Mouse (Mus musculus) lung, adult 2 months (tissue): ENCODE data around the gene Lect2. TPM values are rescaled to one million over a fixed set of nuclear protein-coding genes. Genes with fewer than 3 reads are reported as not detected.

Experiments
- DNase-seq: peaks from one replicate; pipeline ENCODE4 v3.0.0; 2022
- H3K4me1 ChIP-seq: fragments of 200-500 bp; 2 replicates; pipeline ENCODE4 v1.6.1; 2011; ENCODE audit warnings: low read length; ENCODE audit not compliant: control insufficient read depth, insufficient read depth
- H3K4me3 ChIP-seq: fragments of 200-500 bp; replicated peaks from 2 replicates; pipeline ENCODE3; 2011; ENCODE audit warnings: low read depth, mild to moderate bottlenecking, control low read depth, low read length; ENCODE audit errors: extremely low read depth
- CTCF ChIP-seq: fragments of 200-500 bp; IDR thresholded peaks from 2 replicates; pipeline ENCODE4 v1.5.1; 2011; ENCODE audit warnings: mild to moderate bottlenecking, low read length, control low read depth; ENCODE audit not compliant: insufficient read depth
- POLR2A ChIP-seq: fragments of 200-500 bp; IDR thresholded peaks from 2 replicates; pipeline ENCODE4 v1.6.1; 2011; ENCODE audit warnings: low read depth, mild to moderate bottlenecking, control low read depth, low read length, borderline replicate concordance; ENCODE audit errors: extremely low read depth
- WGBS: fragments of 180-500 bp; shearing (Covaris S2); methylation state at CpG from one replicate; pipeline ENCODE4 v1.1.7; 2018; 5-methylcytosine and 5-hydroxymethylcytosine counted together
- polyA plus RNA-seq: library from polyadenylated mRNA; depleted of rRNA; stranded (reverse); fragments of >200 nt; gene quantifications from 2 replicates; pipeline ENCODE4 v1.2.3, GENCODE M21; 2012

Lect2 gene
- polyA plus RNA-seq, 1 experiment, result not detected

GRCm38 (mm10) chr13:56522081-56522820 is 26.1 kb downstream of the Lect2 start, which contains the start of gene Fbxl21:
Gene Fbxl21, plus strand, starts transcription at chr13:56522472.
- H3K4me1 ChIP-seq, result no peaks in the 10 kb centered on the region
- peak within 1 kb of the TSS; percentile 56 for H3K4me3 ChIP-seq
- 2% methylated on average over 56 of the region's 56 CpGs for WGBS
- TF ChIP-seq POLR2A (peak; percentile 81; the same call in 1 of the 2 replicates), CTCF (no peak)
- DNase-seq, result peak; percentile 92

- Histone ChIP-seq H3K4me1 (no peaks in the 10 kb centered on the region), H3K4me3 (no peak overlapping the region)
- TF ChIP-seq POLR2A, result no peak
- no peak for TF ChIP-seq CTCF
- DNase-seq, result no peak
- 48% methylated on average over 7 of the region's 7 CpGs for WGBS
Observed at GRCm38 (mm10) chr13:56516816-56517215, 31.5 kb downstream of the Lect2 start.

DNA sequence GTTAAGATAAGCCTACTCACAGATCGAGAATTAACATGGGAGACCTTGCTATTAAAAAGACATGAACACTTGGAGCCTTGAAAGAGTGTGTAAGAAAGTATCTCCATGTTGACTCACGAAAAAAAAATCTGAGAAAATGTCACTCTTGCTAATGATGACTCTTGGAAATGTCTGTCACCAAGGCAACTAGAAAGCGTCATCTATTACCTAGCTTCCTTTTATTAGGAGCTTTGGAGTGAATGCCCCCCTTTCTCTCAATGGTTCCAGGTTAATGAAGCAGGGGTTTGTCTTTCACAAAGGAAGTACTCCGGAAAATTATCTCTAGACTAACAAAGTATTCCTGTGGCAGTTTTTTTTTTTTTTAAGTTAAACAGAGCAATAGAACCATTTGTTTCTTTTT is 32.0 kb downstream of the Lect2 start:
- DNase-seq, result no peak
- Histone ChIP-seq H3K4me3 (no peak overlapping the region), H3K4me1 (no peaks in the 10 kb centered on the region)
- TF ChIP-seq CTCF (no peak), POLR2A (no peak)
- 62% methylated on average over 4 of the region's 4 CpGs for WGBS

GRCm38 (mm10) chr13:56513595-56513994 is 34.7 kb downstream of the Lect2 start:
- Histone ChIP-seq H3K4me1 (no peaks in the 10 kb centered on the region), H3K4me3 (no peak overlapping the region)
- DNase-seq, result no peak
- no peak for TF ChIP-seq CTCF
- no peak for TF ChIP-seq POLR2A

- TF ChIP-seq CTCF (no peak), POLR2A (no peak)
- DNase-seq, result no peak
- no peak overlapping the region for H3K4me3 ChIP-seq
- 81% methylated on average over 2 of the region's 2 CpGs for WGBS
- no peaks in the 10 kb centered on the region for H3K4me1 ChIP-seq
Observed at GRCm38 (mm10) chr13:56509796-56510195, 38.5 kb downstream of the Lect2 start.

DNA sequence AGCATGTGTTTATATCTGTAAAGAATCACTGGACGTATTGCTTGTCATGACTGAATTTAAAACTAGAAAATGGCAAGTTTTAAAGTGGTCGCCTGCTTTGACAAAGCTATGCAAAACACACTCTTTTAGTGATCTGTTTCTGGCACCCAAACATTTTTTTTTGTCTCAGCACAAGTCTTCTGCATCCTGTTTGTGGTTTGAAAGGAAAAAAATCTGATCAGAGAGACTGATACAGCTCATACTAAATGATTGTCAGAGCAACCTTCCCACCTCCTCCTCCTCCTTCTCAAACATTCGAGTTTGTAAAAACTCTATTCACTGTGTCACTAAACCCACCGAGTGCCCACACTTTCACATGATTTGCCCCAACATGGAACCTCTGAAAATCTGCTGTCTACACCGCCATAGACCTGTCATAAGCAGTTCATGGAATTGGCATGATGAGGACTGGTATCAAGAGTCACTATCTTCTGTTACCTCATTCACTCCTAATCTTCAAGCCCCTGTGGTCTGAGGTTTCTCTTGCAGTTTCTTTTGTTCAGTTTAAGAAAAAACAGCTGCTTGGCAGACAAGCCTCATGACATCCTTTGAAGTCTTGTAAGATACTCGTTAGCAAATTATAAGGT is 41.3 kb downstream of the Lect2 start:
- Histone ChIP-seq H3K4me1 (no peaks in the 10 kb centered on the region), H3K4me3 (no peak overlapping the region)
- no peak for DNase-seq
- WGBS, result 55% methylated on average over 6 of the region's 6 CpGs
- no peak for TF ChIP-seq POLR2A
- TF ChIP-seq CTCF, result no peak

GRCm38 (mm10) chr13:56501866-56502420 is 46.4 kb downstream of the Lect2 start:
- WGBS, result 57% methylated on average over 6 of the region's 6 CpGs
- no peak overlapping the region for H3K4me3 ChIP-seq
- no peak for DNase-seq
- TF ChIP-seq POLR2A (no peak), CTCF (no peak)
- H3K4me1 ChIP-seq, result no peaks in the 10 kb centered on the region

DNA sequence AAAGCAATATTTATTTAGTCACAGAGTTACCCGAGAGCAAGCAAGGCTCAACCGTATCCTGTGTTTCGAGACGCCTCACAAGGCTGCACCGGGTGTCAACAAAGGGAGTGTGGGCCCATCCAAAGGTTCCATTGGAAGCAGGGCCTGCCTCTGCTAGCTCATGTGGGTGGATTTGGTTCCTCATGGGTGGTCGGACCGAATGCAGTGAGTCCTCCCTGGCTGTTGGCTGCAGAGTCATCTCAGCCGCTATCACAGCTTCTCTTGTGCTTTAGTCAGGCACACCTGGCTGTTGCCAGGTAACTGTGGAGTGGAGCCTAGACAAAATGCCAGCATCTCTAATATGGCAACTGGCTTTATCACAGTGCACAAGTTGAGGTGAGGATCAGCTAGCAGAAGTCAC is 47.7 kb downstream of the Lect2 start:
- TF ChIP-seq CTCF (no peak), POLR2A (no peak)
- DNase-seq, result no peak
- WGBS, result 77% methylated on average over 8 of the region's 8 CpGs
- Histone ChIP-seq H3K4me3 (no peak overlapping the region), H3K4me1 (no peaks in the 10 kb centered on the region)

DNA sequence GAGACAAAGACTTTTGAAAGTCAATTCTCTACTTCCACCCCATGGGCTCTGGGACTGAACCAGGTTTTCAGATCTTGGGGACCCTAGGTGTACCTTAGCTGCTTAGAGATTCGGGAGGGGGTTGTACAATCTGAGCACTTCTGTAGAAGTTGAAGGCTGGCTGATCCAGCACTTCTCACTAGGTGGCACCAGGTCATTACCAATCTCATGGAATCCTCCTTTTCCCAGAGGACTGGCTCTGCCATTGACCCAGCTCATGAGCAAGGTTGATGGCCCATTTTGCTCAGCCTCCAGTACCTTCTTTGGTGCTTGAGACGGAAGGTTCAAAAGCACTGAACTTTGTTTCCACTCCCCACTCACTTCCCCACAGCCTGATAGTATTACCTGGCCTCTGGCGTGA is 48.2 kb downstream of the Lect2 start:
- no peaks in the 10 kb centered on the region for H3K4me1 ChIP-seq
- H3K4me3 ChIP-seq, result no peak overlapping the region
- 64% methylated on average over 3 of the region's 3 CpGs for WGBS
- no peak for TF ChIP-seq POLR2A
- no peak for TF ChIP-seq CTCF
- no peak for DNase-seq
